Mouse (Mus musculus) lung, embryonic 15.5 days (tissue): Measurements from ENCODE around the gene Gm20696. TPM values are rescaled to one million over a fixed set of nuclear protein-coding genes. Genes with fewer than 3 reads are reported as not detected.

Experiments used
- ATAC-seq: fragments of 200-750 bp; cut with Nextera tagmentation; 2 replicates; pipeline ENCODE4 v1.8.0; 2017; ENCODE audit warnings: moderate number of reproducible peaks, borderline replicate concordance; ENCODE audit not compliant: low FRiP score, low TSS enrichment; ENCODE audit errors: extremely low read depth
- H3K27ac ChIP-seq: fragments of 300-500 bp; sonication (generic); 2 replicates; pipeline ENCODE4 v1.5.1; 2015; ENCODE audit warnings: moderate library complexity, mild to moderate bottlenecking, inconsistent platforms
- H3K27me3 ChIP-seq: fragments of 300-500 bp; sonication (generic); 2 replicates; pipeline ENCODE4 v1.6.1; 2015; ENCODE audit warnings: inconsistent platforms
- H3K36me3 ChIP-seq: fragments of 300-500 bp; sonication (generic); 2 replicates; pipeline ENCODE4 v1.6.1; 2015; ENCODE audit warnings: inconsistent platforms
- H3K4me1 ChIP-seq: fragments of 300-500 bp; sonication (generic); 2 replicates; pipeline ENCODE4 v1.6.1; 2015; ENCODE audit warnings: inconsistent platforms
- H3K4me2 ChIP-seq: fragments of 300-500 bp; sonication (generic); 2 replicates; pipeline ENCODE4 v1.6.1; 2015; ENCODE audit warnings: inconsistent platforms, mild to moderate bottlenecking, moderate library complexity
- H3K4me3 ChIP-seq: fragments of 300-500 bp; sonication (generic); 2 replicates; pipeline ENCODE4 v1.5.1; 2015; ENCODE audit warnings: mild to moderate bottlenecking, inconsistent platforms
- H3K9ac ChIP-seq: fragments of 300-500 bp; sonication (generic); 2 replicates; pipeline ENCODE4 v1.6.1; 2015; ENCODE audit warnings: inconsistent platforms
- H3K9me3 ChIP-seq: fragments of 300-500 bp; sonication (generic); 2 replicates; pipeline ENCODE4 v1.6.1; 2016; ENCODE audit warnings: inconsistent platforms
- WGBS: fragments of 180-500 bp; shearing (Covaris S2); methylation state at CpG from one replicate; pipeline ENCODE4 v1.1.7; 2015; 5-methylcytosine and 5-hydroxymethylcytosine counted together
- polyA plus RNA-seq: library from polyadenylated mRNA; unstranded; fragments of >200 nt; fragmentation: Nextera tagmentation; extraction: Ambion mirVana; gene quantifications from 2 replicates; pipeline ENCODE4 v1.2.1, GENCODE M21; 2015

Gm20696 gene
- polyA plus RNA-seq, 1 experiment from 2014 or later, result 3.8 TPM

DNA sequence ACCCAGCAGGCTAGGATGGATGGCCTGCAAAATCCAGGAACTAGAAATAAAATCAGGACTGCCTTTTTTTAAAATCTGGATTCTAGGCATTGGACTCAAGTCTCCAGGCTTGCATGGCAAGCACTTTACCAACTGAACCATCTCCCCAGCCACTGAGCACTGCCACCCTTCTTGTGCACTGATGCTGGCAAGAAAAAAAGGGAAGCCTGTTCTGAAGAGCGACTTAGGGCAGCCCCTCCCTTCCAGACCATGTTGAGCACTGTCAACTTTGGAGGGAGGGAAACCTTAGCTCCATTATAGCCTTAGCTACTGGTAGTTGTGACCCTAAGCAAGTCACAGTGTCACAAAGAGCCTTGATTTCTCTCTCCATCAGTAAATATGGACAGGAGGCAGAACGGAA is 308.7 kb downstream of the Gm20696 start:
- H3K9me3 ChIP-seq, result no peaks in the 10 kb centered on the region
- no peak overlapping the region for H3K9ac ChIP-seq
- no peak for ATAC-seq
- no peak overlapping the region for H3K4me3 ChIP-seq
- no peak overlapping the region for H3K27ac ChIP-seq
- peaks cover 18% of the 10 kb centered on the region for H3K4me1 ChIP-seq
- no peaks in the 10 kb centered on the region for H3K27me3 ChIP-seq
- no peak overlapping the region for H3K4me2 ChIP-seq
- WGBS, result 84% methylated on average over 2 of the region's 2 CpGs
- H3K36me3 ChIP-seq, result no peaks in the 10 kb centered on the region

DNA sequence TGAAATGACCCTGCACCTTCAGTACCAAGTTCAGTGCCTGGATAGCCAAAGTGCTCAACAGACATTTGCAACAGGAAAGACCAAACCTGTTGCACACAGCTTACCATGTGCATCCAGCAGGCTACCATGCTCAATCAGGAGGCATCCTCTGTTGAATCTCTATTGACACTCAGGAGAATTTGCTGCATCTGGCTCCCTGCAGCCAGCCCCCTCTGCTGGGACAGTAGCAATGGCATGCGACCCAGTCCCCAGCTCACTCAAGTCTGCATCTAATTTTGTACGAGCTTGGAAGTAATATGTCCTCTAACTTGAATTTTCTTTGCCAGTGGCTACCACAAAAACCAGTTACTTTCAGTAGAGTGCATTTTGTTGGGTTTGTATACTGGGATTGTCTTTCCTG is 312.3 kb downstream of the Gm20696 start:
- no peaks in the 10 kb centered on the region for H3K9me3 ChIP-seq
- ATAC-seq, result no peak
- no peak overlapping the region for H3K4me2 ChIP-seq
- no peak overlapping the region for H3K4me3 ChIP-seq
- no peak overlapping the region for H3K9ac ChIP-seq
- no peaks in the 10 kb centered on the region for H3K27me3 ChIP-seq
- no peak overlapping the region for H3K27ac ChIP-seq
- WGBS, result 40% methylated on average over 2 of the region's 2 CpGs
- peaks cover 6% of the 10 kb centered on the region for H3K4me1 ChIP-seq
- no peaks in the 10 kb centered on the region for H3K36me3 ChIP-seq

DNA sequence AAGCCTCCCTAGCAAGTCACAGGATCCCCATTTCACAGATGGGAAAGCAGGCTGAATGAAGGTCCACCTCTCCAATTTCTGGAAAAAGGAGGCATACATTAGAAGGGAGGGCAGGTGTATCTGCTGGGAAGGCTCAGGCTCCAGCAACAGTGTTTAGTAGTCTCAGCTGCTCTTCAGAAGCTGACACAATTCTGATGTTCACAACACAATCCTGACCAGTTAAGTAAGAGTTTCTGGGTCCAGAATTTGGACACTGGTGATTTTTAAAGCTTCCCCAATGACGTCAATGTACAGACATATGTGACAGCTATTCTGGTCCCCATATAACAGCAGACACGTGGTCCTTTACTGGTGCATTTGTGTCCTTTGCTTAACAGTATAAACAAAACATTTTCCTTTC is 313.2 kb downstream of the Gm20696 start:
- Histone ChIP-seq H3K27me3 (no peaks in the 10 kb centered on the region), H3K27ac (no peak overlapping the region), H3K9me3 (no peaks in the 10 kb centered on the region), H3K4me3 (no peak overlapping the region), H3K4me1 (peaks cover 3% of the 10 kb centered on the region; the same call in 1 of the 2 replicates), H3K4me2 (no peak overlapping the region), H3K9ac (no peak overlapping the region), H3K36me3 (no peaks in the 10 kb centered on the region)
- WGBS, result 68% methylated on average over 2 of the region's 2 CpGs
- ATAC-seq, result no peak

DNA sequence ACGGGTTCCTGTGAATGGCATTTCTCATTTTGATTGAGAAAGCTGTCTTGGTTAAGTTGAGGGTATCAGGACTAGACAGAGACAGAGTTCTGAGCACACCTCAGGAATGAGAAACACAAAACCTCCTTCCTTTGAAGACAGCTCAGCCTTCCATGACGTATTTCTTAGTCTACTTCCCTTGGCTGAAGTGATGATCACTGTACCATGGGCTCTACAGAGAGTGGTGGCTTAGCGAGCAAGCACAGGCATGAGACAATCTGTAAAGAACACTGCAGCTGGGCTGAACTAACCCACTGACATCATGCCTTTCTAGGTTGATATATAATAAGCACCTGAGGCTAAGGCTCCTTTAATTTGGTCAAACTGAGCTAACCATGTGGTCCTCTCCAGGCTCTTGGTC is 316.0 kb downstream of the Gm20696 start:
- H3K9ac ChIP-seq, result no peak overlapping the region
- no peak overlapping the region for H3K4me2 ChIP-seq
- H3K4me1 ChIP-seq, result peaks cover 3% of the 10 kb centered on the region; the same call in 1 of the 2 replicates
- WGBS, result 54% methylated on average over 3 of the region's 3 CpGs
- no peak overlapping the region for H3K4me3 ChIP-seq
- no peaks in the 10 kb centered on the region for H3K36me3 ChIP-seq
- H3K27me3 ChIP-seq, result no peaks in the 10 kb centered on the region
- no peaks in the 10 kb centered on the region for H3K9me3 ChIP-seq
- no peak for ATAC-seq
- no peak overlapping the region for H3K27ac ChIP-seq

DNA sequence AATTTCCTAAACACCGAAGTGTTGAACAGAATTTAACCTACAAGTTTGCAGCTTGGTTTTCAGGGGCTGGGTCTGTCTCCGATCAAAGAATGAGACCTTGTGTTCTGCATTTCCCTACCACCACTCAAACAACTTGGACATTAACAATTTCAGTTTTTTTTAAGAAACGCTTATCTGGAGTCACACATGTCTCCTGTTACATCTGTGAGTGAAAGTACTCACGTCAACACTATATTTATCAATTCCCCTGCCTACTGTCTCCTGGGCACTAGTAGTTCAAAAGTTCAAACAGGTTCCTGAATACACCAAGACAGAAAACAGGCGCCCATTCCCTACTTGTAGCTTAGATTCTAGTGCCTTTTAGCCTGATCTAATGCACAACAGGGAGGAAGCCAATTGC is 316.4 kb downstream of the Gm20696 start:
- H3K36me3 ChIP-seq, result no peaks in the 10 kb centered on the region
- no peak for ATAC-seq
- no peak overlapping the region for H3K9ac ChIP-seq
- no peak overlapping the region for H3K4me3 ChIP-seq
- no peak overlapping the region for H3K27ac ChIP-seq
- H3K27me3 ChIP-seq, result no peaks in the 10 kb centered on the region
- H3K9me3 ChIP-seq, result no peaks in the 10 kb centered on the region
- H3K4me1 ChIP-seq, result peaks cover under 1% of the 10 kb centered on the region; the same call in 1 of the 2 replicates
- H3K4me2 ChIP-seq, result no peak overlapping the region
- WGBS, result 31% methylated on average over 5 of the region's 5 CpGs

DNA sequence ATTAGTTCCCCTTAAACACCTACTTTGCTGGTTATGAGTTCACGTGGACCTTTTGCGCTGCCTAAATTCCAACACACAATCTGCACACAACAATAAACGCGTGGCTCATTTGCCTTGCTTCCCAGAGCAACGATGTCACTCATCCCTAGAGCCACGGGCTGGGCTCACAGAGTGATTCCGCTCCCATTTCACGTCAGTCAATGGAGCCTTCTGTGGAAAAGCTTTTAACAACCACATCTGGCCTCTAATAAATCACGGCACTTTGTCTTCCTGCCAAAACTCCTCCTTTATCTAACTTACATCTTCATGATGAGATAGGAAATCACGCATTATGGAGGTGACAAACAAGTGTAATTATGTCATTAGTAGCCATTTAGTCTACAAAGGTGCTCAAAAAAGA is 318.8 kb downstream of the Gm20696 start:
- no peaks in the 10 kb centered on the region for H3K9me3 ChIP-seq
- no peaks in the 10 kb centered on the region for H3K27me3 ChIP-seq
- H3K36me3 ChIP-seq, result no peaks in the 10 kb centered on the region
- WGBS, result 53% methylated on average over 10 of the region's 10 CpGs
- no peak overlapping the region for H3K9ac ChIP-seq
- no peak overlapping the region for H3K27ac ChIP-seq
- no peak overlapping the region for H3K4me3 ChIP-seq
- peaks cover 6% of the 10 kb centered on the region; the same call in 1 of the 2 replicates for H3K4me1 ChIP-seq
- ATAC-seq, result no peak
- no peak overlapping the region for H3K4me2 ChIP-seq

DNA sequence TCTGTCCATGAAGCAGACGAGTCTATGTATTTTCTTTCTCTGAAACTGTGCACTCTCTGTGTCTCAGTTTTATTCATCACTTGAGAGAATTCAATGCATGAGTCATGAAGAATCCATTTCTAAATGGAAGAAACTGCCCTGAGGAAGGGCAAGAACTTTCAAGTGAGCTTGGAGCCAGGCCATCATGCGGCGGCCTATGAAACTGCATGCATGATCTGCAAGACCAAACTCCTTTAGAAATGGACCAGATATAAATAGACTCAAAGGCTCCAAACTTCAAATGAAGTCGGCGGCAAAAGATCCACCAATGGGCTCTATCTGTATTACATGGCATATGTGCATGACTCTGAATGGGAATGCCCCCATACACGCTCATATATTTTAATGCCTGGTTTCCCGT is 321.6 kb downstream of the Gm20696 start:
- H3K9ac ChIP-seq, result no peak overlapping the region

DNA sequence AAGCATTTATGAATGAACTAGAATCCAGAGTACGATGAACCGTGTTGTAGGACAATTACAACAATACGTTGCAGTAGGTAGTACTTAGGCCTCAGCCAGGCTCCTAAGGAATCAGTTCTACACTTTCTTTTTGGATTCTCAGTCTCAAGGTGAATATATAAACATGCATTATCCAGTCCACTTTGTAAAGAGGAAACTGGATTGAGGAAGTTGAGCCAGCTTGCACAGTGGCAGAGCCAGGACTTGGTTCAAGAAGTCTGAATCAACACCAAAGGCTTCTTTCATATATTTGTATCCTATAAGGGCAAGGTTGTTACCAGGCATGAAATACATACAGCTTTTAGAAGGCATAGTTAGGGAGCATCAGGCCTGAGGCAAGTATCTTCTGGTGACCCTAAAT is 322.2 kb downstream of the Gm20696 start:
- no peaks in the 10 kb centered on the region for H3K27me3 ChIP-seq
- peaks cover 6% of the 10 kb centered on the region; the same call in 1 of the 2 replicates for H3K4me1 ChIP-seq
- H3K9me3 ChIP-seq, result no peaks in the 10 kb centered on the region
- no peaks in the 10 kb centered on the region for H3K36me3 ChIP-seq
- H3K4me3 ChIP-seq, result no peak overlapping the region
- no peak overlapping the region for H3K9ac ChIP-seq
- no peak overlapping the region for H3K4me2 ChIP-seq
- no peak overlapping the region for H3K27ac ChIP-seq
- no peak for ATAC-seq
- 56% methylated on average over 3 of the region's 3 CpGs for WGBS

More for the DNA sequence above, 321.6 kb downstream of the Gm20696 start:
- Histone ChIP-seq H3K4me1 (peaks cover 6% of the 10 kb centered on the region; the same call in 1 of the 2 replicates), H3K4me3 (no peak overlapping the region), H3K27ac (no peak overlapping the region), H3K4me2 (no peak overlapping the region), H3K27me3 (no peaks in the 10 kb centered on the region), H3K9me3 (no peaks in the 10 kb centered on the region), H3K36me3 (no peaks in the 10 kb centered on the region)
- 93% methylated on average over 7 of the region's 7 CpGs for WGBS
- ATAC-seq, result no peak

DNA sequence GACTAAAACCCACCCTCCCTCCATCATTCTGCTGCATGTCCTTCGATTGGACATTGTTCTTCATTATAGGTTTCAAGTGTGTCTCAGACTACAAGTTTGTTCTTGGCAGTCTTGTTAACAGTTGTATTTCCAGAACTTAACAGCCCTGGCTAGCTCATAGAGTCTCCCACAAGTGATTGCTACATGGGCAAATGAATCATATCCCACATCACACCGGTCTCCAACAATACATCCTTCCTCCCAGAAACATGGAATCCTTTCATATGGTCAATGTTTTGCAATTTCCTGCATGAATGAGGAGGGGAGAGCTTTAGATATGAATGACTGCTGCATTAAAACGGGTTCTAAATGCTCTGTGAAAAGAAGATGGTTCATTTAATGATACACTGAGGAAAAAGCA is 322.8 kb downstream of the Gm20696 start:
- H3K27me3 ChIP-seq, result no peaks in the 10 kb centered on the region
- no peaks in the 10 kb centered on the region for H3K9me3 ChIP-seq
- H3K4me3 ChIP-seq, result no peak overlapping the region
- peaks cover 6% of the 10 kb centered on the region; the same call in 1 of the 2 replicates for H3K4me1 ChIP-seq
- no peak overlapping the region for H3K27ac ChIP-seq
- WGBS, result 64% methylated on average over 3 of the region's 3 CpGs
- no peak overlapping the region for H3K9ac ChIP-seq
- no peaks in the 10 kb centered on the region for H3K36me3 ChIP-seq
- H3K4me2 ChIP-seq, result no peak overlapping the region
- no peak for ATAC-seq

DNA sequence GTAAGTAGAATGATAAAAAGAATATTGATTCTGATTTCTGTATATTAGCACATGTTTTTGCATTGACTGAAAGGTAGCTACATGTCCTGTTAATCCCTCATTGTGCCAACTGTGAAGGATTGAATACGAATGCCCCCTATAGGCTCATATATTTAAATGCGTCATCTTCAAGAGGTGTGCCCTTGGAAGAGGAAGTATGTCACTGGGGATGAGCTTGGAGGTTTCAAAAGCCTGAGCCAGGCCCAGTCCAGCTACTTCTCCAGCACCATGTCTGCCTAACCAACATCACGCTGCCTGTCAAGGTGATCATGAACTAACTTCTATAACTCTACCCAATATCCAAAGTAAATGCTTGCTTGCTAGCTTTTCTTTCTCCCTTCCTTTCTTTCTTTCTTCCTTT is 324.2 kb downstream of the Gm20696 start:
- Histone ChIP-seq H3K4me1 (peaks cover 18% of the 10 kb centered on the region), H3K9me3 (no peaks in the 10 kb centered on the region), H3K36me3 (no peaks in the 10 kb centered on the region), H3K4me2 (no peak overlapping the region), H3K9ac (no peak overlapping the region), H3K27me3 (no peaks in the 10 kb centered on the region), H3K27ac (no peak overlapping the region), H3K4me3 (no peak overlapping the region)
- ATAC-seq, result no peak
- WGBS, result 99% methylated on average over 3 of the region's 3 CpGs

DNA sequence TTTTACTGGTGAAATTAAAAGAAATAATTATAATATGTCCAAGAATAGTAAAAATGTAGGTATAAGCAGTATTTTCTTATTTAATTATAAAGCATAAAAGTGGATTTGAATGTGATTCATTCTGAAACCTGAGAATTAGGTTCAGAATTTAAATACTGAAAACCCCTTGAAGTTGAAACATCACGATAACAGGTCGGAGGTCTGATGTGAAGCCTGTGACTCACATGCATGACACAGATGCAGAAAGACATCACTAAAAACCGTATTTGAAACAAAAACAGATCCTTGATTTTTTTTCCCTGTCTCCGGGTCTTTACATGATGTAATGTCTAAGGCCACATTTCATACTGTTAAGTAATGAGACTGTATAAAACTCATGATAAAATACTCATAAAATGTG is 325.7 kb downstream of the Gm20696 start:
- ATAC-seq, result no peak
- no peak overlapping the region for H3K4me3 ChIP-seq
- H3K4me1 ChIP-seq, result peaks cover 18% of the 10 kb centered on the region
- H3K9ac ChIP-seq, result no peak overlapping the region
- no peak overlapping the region for H3K27ac ChIP-seq
- no peaks in the 10 kb centered on the region for H3K36me3 ChIP-seq
- no peak overlapping the region for H3K4me2 ChIP-seq
- no peaks in the 10 kb centered on the region for H3K27me3 ChIP-seq
- 84% methylated on average over 4 of the region's 4 CpGs for WGBS
- no peaks in the 10 kb centered on the region for H3K9me3 ChIP-seq

DNA sequence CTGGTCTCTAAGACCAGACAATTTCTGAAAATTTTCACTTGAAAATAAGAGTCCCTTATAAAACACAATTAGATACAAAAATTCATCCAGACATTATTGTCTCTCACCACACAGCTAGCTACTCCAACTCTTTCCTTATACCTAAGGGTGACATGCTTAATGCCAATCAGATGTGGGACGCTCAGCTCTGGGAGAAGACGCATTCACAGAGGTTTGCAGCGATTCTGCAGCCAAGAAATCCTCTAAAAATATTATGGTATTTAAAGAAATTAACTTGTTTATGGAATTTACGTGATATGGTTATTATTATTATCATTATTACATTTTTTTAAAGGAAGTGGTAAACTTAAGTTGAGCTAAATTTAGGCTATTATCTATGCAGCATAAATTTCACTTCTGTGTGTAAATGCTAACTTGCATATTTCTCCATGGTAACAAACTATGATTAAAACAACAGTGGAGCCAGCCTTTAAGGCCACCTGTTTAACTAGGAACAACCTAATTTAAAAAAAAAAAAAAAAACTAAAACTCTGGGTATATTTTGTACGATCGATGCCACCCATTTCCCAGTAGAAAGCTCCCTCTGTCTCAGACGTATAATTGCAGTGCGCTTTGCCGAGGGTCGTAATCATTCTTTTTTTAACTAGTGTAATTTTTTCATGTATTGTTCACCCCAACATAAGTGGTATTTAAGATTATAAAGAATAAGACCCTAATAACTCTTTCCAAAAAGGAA is 326.4 kb downstream of the Gm20696 start:
- no peaks in the 10 kb centered on the region for H3K36me3 ChIP-seq
- no peaks in the 10 kb centered on the region for H3K27me3 ChIP-seq
- H3K9me3 ChIP-seq, result no peaks in the 10 kb centered on the region
- no peak overlapping the region for H3K27ac ChIP-seq
- 85% methylated on average over 10 of the region's 10 CpGs for WGBS
- H3K4me2 ChIP-seq, result no peak overlapping the region
- peaks cover 18% of the 10 kb centered on the region for H3K4me1 ChIP-seq
- H3K9ac ChIP-seq, result no peak overlapping the region
- no peak for ATAC-seq
- no peak overlapping the region for H3K4me3 ChIP-seq

DNA sequence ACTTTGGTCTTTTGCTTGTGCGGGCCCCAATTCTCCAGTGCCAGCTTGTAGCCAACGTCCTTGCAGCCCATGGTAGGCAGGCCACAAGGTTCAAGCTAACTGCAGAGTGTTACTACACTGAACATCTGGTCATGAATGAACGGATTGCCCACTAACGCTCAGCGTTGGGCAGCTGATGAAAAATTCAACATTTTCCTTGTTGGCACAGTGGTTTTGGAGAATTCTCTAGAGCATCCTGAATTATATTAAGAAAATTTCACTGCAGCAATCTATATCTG is 327.3 kb downstream of the Gm20696 start:
- Histone ChIP-seq H3K36me3 (no peaks in the 10 kb centered on the region), H3K4me2 (no peak overlapping the region), H3K9me3 (no peaks in the 10 kb centered on the region), H3K4me3 (no peak overlapping the region), H3K9ac (no peak overlapping the region), H3K27ac (no peak overlapping the region), H3K27me3 (no peaks in the 10 kb centered on the region), H3K4me1 (peaks cover 18% of the 10 kb centered on the region)
- ATAC-seq, result no peak
- WGBS, result 47% methylated on average over 5 of the region's 5 CpGs
